Mouse (Mus musculus) embryonic fibroblast, embryonic 13.5 days (primary cell): ENCODE measurements at regions not wholly inside any gene's neighbourhood (a gene's known extent, or its start where the extent isn't known, plus 50 kb on each side); places are given as distances from the start of the nearest gene placed in this dataset.

Experiments used
- CTCF ChIP-seq: IDR thresholded peaks from 2 replicates; pipeline ENCODE4 v1.5.1; 2011; ENCODE audit warnings: mild to moderate bottlenecking, control low read depth, low read length, moderate library complexity, borderline replicate concordance; ENCODE audit not compliant: insufficient read depth
- POLR2A ChIP-seq: IDR thresholded peaks from 2 replicates; pipeline ENCODE4 v1.6.1; 2011; ENCODE audit warnings: low read depth, mild to moderate bottlenecking, control low read depth, low read length, moderate library complexity

DNA sequence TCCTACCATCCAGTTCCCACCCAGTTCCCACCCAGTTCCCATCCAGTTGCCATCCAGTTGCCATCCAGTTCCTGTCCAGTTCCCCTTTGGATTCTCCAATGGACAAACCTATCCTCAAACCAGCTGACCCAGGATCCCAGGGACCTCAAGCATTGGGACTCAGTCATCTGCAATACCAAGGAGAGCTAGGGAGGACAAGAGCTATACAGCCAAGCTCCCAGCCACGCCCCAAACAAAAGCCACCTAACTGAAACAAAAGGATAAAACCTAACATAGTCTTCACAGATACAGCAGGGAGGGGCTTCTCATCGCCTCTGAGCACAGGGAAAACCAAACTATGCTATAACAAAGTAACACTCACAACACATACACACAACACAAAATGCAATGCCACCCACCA, 145.6 kb upstream of the Nfe2l3 start:
- TF ChIP-seq POLR2A = no peak
- no peak for TF ChIP-seq CTCF
